Mouse (Mus musculus) embryo, embryonic 11.5 days (tissue): ENCODE results near the gene Gm43738.

Experiments
- DNase-seq: peaks from one replicate; pipeline ENCODE4 v3.0.0-alpha.2; 2012; ENCODE audit warnings: low read depth, low spot score

Gm43738 gene

DNA sequence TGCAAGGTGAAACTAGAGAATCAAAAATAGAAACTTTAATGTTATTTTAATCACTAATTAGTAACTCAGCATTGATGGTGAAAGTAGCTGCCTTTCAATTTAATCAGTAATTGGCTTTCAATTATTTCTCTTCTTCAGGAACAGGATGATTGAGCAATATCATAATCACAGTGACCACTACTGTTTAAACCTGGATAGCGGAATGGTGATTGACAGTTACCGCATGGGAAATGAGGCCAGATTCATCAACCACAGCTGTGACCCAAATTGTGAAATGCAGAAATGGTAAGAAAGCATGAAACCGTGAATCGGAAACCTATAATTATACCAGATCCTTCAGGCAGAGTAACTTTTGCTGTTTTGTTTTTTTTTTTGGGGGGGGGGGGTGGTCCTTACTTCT lies 57.5 kb downstream of the Gm43738 start:
- no peak for DNase-seq
